Mouse (Mus musculus): ENCODE measurements around the gene Mgarp.
"Not testable (repeated sequence)": the region's sequence is repeated elsewhere in the genome, so short reads cannot be mapped to it uniquely, and the experiment has no call there.

Gene Mgarp

DNA sequence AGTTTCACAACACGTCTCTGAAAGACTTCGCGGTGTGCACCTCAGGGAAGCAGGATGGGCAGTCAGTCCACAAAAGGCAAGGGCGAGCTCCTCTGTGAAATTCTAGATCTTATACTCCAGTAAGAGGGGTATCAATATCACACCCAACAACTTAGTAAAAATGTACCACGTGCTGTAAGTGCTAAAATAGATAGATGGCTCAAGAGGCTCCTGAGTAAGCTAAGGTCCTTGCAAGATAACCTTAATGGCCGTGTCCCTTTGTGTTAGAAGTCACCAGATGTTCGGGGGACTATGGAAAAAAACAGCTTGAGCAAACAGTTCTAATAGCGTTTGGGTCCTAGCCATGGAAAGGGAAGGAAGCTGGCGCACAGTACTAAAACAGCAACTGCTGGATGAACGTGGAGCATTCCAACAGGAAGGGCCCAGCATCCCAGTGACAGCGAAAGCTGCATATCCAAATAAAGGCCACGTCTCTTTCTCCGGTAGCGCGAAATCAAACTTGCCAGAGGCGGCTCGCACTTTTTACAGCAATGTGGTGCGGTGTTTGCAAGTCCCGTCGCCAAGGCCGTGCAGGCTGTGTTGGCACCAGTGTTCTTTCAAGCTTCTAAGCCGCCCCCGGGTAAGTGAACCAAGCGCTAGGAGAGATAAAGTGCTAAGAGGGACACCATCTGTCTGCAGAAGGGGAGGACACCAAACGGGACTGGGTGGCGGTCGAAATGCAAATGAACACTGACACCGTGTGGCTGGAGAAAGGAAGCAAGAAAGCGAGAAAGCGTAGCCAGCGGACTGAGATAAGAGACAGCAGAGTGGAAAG lies 31.6 kb downstream of the Mgarp start:
- DNase-seq = peak; percentile 83 to 84

GRCm38 (mm10) chr3:51361066-51361465 lies 35.5 kb downstream of the Mgarp start:
- no peak for DNase-seq

GRCm38 (mm10) chr3:51359558-51360307 lies 36.8 kb downstream of the Mgarp start:
- DNase-seq = no peak

- DNase-seq = peak; percentile 62 to 81
Observed at GRCm38 (mm10) chr3:51358660-51359557, 37.6 kb downstream of the Mgarp start.

- DNase-seq = peak; percentile 36 to 77
Observed at GRCm38 (mm10) chr3:51358181-51358580, 38.4 kb downstream of the Mgarp start.

- DNase-seq = no peak
Observed at GRCm38 (mm10) chr3:51357624-51358023, 38.9 kb downstream of the Mgarp start.

DNA sequence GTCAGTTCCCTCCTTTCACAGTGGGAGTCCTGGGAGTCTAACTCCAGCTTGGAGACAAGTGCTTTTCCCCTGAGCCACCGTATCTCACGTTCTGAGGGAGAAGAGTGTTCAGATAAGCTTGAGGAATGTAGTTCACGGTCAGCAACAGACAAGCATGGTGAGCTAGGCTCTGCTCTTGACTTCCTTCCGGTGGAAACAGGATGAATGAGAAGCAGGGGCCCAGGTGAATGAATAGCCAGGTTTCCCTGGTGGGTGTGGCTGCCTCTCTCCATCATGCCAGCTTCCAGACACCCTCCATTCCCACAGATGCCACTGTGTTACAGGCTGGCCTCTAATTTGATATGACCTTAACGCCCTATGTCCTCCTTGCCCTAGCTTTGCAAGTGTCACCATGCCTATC lies 39.5 kb downstream of the Mgarp start:
- DNase-seq = no peak

DNA sequence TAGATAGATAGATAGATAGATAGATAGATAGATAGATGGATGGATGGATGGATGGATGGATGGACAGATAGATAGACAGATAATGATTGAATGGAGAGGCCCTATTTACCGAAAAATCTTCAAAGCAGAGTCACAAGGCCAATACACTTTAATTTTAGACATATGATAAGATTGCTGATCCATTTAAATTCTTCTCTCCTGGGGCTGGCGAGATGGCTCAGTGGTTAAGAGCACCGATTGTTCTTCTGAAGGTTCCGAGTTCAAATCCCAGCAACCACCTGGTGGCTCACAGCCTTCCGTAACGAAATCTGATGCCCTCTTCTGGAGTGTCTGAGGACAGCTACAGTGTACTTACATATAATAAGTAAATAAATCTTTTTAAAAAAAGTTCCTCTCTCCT lies 41.6 kb downstream of the Mgarp start:
- not testable (repeated sequence) for DNase-seq

GRCm38 (mm10) chr3:51354034-51354427 lies 42.5 kb downstream of the Mgarp start:
- no peak for DNase-seq

- peak in 1 of 2 experiments; percentile 65 for DNase-seq
Observed at GRCm38 (mm10) chr3:51353325-51354033, 43.1 kb downstream of the Mgarp start.

DNA sequence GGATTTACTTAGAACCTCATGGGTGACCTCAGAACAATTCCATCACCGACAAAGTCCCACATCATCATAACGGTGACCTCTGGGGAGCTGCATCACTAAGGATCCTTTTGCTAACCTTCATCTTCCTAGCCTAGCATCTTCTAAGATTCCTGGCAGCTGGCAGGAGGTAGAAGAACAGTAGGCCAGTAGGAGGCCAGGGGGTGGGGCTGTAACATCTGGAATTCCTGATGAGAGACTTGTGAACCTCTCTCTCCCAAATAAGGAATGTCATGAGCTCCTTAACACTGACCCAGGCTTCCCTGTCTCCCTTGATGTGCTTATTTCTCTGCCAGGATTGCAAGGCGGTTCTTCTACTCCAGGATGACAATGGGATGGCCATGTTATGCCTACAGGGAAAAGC lies 45.7 kb downstream of the Mgarp start:
- DNase-seq = no peak

DNA sequence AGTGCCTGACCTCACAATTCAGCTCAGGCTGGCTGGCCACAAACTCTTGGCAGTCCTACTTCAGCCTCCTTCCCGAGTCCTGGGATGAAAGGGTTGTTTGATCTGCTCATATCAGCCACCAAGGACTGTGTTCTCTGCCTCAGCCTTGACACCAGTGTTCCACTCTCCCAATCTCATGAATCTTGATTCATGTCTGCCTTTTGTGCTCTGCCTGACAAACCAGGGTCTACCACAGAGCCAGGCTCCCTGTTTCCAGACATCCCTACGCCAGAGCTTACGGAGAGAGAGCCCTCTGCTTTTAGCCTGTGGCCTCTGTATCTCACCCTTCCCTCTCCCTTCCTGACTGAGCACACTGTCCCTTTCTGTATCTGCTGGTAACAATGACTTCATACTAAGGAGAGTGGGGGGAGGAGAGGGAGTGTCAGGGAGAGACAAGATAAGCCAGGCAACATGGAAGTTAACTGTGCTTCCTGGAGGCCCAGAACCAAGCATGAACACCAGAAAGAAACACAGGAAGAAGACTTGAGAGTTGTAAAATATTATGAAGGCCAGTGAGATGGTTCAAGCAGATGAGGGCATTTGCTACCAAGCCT lies 47.8 kb downstream of the Mgarp start:
- DNase-seq = no peak

DNA sequence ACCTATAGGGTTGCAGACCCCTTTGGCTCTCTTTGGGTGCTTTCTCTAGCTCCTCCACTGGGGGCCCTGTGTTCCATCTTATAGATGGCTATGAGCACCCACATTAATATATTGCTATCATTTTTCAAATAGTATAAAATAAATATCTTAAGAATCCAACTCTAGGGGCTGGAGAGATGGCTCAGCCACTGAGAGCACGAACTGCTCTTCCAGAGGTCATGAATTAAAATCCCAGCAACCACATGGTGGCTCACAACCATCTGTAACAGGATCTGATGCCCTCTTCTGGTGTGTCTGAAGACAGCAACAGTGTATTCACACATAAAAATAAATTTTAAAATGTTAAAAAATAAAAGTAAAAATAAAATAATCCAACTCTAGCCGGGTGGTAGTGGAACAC lies 51.5 kb downstream of the Mgarp start:
- DNase-seq = not testable (repeated sequence)

DNA sequence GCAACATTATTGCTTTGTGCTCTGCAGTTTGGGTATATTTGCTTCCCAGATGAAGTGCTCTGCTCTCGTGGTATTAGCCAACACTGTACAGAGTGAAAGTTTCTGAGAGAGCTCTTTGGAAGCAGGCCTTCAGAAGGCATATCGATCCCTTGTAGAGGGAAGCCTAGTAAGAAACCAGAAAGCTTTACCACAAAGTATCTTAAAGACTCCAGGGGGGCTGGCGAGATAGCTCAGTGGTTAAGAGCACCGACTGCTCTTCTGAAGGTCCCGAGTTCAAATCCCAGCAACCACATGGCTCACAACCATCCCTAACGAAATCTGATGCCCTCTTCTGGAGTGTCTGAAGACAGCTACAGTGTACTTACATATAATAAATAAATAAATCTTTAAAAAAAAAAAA lies 52.4 kb downstream of the Mgarp start:
- not testable (repeated sequence) for DNase-seq

- DNase-seq = peak in 1 of 2 experiments; percentile 30
Observed at GRCm38 (mm10) chr3:51343260-51343659, 53.3 kb downstream of the Mgarp start.

DNA sequence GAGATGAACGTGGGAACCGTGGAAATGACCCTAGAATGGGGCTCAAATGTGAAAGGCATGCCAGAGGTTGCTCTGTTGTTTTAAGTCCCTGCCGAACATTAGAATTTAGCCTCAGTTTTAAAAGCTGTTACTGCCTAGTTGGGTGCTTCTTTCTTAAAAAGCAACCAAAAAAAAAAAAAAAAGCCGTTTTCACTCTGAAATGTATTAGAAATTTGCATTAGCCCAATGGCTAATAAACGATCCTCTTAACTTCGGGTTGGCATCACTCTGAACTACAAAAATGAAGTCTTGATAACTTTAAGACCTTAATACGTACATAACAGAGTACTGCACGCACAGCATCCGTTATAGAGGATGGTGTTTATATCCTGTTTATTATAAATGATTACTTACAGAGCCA lies 54.4 kb downstream of the Mgarp start:
- DNase-seq = no peak

DNA sequence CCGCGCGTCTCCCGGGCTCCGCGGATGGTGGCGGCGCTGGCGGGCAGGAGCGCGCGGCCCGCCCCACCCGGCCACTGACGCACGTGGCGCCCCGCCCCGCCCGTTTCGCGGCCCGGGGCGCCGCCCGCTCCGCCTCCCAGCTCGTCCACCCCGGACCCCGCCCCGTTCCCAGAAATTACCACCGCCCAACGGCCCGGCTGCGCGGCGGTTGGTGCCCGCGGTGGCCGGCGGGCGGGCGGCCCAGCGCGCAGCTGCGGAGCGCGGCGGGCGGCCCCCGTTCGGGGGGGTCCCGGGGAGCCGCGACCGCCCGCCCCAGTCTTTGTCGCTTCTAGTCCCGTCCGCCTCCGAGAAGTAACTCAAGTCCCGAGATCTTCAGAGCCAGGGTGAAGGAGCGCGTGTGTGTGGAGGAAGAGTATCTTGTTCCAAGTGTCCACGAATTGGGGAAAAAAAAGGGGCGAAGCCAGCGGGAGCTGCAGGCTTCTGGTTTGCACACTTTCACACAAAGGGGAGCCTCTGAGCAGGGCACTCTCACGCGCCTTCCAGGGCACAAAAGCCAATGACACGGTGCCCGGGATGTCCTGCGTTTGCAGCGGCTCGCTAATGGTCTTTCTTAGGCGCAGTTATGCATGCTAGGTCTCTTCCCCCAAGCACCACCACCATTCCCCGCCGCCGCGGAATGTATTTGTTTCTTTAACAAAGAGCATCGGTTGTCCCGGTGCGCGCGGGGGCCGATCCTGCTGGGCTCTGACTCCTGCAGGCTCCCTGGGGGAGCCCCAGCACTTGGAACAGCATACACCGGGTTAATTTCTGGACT lies 55.1 kb downstream of the Mgarp start:
- peak; percentile 91 to 95 for DNase-seq

DNA sequence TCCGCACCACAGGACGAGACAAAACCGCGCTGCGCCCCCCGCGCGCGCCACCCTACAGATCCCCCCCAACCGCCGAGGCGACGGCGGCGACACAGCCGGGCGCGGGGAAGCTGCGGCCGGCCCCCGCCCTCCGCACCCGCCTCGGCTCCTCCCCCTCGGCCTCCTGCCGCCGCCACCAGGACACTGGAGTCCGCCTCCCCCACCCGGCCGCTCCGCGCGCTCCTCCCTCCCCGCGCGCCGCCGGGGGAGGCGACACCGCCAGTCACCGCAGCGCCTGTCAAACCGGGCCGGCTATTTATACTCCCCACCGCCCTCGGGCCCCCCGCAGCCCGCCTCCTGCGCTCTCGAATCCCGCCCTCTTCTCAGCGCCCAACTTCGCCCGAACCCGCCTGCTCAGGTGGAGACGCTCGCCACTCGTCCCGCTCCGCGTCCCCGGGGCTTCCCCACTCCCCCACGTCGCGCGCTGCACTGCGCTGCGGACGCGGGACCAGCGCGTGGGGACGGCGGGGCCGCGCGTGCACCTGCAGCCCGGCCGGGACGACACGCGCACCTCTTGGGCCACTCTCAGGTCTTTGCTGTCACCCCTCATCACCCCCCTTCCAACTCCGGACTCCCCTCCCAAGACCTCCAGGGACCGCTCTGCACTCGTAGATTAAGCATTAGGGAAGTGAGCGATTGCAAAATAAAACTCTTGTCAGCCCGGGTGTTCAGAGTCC lies 55.8 kb downstream of the Mgarp start, which contains the start of gene Elf2:
TSS of gene Elf2 (minus strand) at position 112 of the 716 bp plus-strand sequence.
- peak; percentile 89 to 94 for DNase-seq

GRCm38 (mm10) chr3:51339734-51340551 lies 56.6 kb downstream of the Mgarp start:
- DNase-seq = peak; percentile 44 to 77

Measured in lung, postnatal 4 days (tissue).